Mouse (Mus musculus) skeletal muscle tissue, adult 2 months (tissue): ENCODE results near the gene Negr1.
"Not testable (repeated sequence)": the region's sequence is repeated elsewhere in the genome, so short reads cannot be mapped to it uniquely, and the experiment has no call there.

Source experiments
- DNase-seq: peaks from one replicate; pipeline ENCODE4 v3.0.0-alpha.2; 2012; ENCODE audit warnings: low read depth, low spot score

Negr1 gene

DNA sequence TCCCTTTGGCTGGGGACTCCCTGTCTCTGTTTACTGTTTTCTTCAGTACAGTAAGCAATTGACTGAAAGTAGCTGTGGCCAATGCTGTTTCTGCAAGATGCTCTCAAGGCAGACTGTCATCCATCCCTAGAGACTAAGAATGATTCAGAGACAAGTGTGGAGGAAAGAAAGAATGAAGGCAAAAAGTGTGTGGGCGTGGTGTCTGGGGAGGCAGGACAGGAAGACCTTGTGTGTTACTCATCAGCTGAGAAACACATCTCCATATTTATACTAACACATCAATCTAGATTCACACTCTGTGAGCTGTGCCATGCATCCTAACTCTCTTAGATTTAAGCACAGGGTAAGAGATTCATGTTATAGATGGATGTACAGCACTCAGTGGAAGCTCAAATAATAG is 431.2 kb downstream of the Negr1 start:
- DNase-seq: no peak

GRCm38 (mm10) chr3:156999177-156999808 is 437.7 kb downstream of the Negr1 start:
- DNase-seq: no peak

GRCm38 (mm10) chr3:157021632-157022031 is 460.0 kb downstream of the Negr1 start:
- no peak for DNase-seq

GRCm38 (mm10) chr3:157024580-157024979 is 463.0 kb downstream of the Negr1 start:
- DNase-seq: no peak

DNA sequence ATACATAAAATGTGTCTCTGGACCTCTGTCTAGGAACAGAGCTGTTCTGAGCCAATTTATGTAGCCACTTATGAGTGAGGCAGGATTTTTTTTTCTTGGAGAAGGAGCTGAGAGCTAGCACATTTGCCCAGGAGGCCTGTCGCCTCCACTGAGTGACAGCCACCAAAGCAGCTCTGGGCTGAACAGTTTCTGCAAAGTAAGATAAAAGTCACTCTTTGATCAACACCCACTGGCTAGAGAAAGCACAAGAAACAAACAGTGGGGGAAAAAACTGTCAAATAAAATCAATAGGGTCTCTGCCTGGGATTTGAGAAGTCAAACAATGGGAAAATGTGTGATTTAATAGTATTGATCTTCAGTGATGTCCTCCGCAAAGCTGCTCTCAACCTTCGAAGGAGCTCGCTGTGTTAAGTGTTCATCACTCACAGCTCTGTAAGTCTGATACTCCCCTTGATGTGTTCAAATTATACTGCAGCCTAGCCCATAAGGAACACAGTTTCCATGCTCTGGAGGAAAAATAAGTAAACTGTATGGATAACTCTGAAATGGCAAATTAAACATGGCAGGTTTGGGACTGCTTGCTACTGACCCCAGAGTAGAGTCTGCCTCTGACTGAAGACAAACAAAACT is 470.0 kb downstream of the Negr1 start:
- DNase-seq: no peak

- no peak for DNase-seq
Measured at GRCm38 (mm10) chr3:157036016-157036415, 474.4 kb downstream of the Negr1 start.

DNA sequence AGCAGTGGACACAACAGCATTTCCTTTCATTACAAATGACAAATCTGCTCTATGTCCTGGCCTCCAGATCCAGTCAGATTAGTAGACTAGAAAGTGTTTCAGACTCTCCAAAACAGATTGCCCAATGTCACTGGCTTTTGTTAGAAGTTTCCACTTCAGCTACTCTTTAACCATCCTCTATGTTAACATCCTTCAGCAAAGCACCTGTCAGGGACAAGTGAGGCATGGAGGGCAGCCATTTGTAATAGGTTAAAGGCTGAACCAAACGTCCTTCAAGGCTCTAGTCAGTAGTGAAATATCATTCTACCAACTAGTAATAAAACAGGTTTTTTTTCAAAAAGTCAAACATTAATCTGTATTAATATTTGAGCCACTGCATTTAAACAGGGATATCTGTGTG is 475.0 kb downstream of the Negr1 start:
- DNase-seq: no peak

DNA sequence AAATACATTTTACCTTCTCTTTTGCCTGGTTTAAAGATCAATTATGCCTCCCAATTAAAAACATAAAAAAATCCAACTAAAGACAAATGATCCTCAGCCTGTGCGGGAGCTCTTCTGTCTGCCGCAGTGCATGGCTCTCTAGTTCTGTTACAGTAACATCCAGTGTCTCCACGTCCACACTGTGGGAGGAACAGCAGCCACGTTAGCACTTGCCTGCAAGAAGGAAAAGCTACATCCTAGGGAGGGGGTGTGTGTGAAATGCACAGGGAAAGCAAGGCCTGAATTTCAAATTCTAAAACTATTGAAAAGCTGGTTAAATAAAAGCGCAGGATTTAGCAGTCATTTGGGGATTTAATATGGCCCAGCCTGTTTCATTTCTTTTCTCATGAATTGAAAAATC is 479.0 kb downstream of the Negr1 start:
- no peak for DNase-seq

DNA sequence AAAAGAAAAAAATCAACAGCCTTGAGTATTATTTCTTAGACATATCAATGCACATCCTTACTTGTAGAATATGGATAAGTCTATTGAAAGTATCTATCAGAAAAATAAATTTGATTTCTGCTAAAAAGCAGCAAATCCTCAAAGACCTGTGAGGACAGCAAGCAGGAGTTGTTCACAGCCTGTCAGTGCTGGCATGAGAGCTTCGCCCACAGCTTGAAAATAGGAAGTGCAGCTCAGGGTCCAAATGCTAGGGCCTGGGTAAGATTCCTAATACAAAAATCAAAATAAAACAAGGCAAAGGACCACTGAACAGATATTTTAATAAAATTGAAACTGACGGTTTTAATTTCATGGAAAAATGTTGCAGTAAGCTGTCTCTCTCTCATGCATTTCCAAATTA is 483.0 kb downstream of the Negr1 start:
- DNase-seq: no peak

DNA sequence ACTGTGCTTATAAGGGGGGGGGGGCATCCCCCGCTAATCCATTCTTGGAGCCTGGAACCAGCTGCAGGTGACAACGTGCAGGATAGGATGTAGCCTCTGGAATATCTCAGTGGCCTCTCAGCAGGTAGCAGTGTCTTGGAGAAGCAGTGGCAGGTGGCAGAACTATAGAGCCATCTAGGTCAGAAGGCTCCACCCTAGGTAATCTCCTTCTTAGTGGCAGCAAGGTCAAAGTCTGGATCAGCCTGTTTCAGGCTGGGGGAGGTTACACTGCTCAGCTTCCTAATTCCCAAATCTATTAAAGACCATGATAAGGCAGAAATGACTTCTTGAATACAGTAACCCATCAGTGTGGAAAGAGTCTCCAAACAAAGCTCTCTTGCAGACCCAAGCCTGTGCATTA is 502.8 kb downstream of the Negr1 start:
- not testable (repeated sequence) for DNase-seq

DNA sequence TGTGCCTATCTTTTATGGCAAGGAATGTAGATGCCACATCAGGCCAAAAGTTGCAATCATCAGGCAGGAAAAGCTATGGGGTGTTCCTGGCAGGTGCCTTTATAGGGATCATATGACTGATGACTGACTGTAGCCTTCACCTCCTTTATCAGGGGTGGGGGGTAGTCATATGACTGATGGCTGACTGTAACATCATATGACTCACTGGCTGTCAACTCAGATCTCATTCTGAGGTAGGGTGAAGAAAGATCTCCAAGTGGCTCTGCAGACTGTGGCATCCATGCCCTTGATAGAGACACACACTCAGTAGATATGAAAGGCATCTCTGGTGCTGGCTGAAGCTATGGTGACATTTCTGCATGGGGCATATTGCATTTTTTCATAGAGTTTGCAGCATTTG is 504.7 kb downstream of the Negr1 start:
- DNase-seq: no peak

- DNase-seq: no peak
Measured at GRCm38 (mm10) chr3:157079250-157079965, 517.8 kb downstream of the Negr1 start.

DNA sequence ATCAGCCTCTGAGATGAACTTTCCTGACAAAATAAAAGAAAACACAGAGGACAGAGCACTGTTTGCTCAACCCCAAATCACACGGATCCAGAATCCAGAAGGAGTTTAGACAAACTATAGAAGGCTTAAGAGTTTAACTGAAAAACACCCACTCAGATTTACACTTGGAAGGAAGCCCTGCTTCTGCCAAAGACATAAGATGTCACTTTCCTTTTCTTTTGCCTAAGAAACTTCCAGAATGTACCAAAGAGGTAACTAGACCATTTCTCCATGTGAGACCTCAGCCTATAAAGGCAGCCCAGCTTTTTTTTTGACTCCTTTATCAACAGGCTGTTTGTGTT is 518.3 kb downstream of the Negr1 start:
- no peak for DNase-seq

- no peak for DNase-seq
Measured at GRCm38 (mm10) chr3:157080585-157080984, 519.0 kb downstream of the Negr1 start.

- no peak for DNase-seq
Measured at GRCm38 (mm10) chr3:157082808-157083784, 521.5 kb downstream of the Negr1 start.

GRCm38 (mm10) chr3:157085180-157085579 is 523.6 kb downstream of the Negr1 start:
- DNase-seq: no peak

GRCm38 (mm10) chr3:157090051-157090450 is 528.5 kb downstream of the Negr1 start:
- no peak for DNase-seq

DNA sequence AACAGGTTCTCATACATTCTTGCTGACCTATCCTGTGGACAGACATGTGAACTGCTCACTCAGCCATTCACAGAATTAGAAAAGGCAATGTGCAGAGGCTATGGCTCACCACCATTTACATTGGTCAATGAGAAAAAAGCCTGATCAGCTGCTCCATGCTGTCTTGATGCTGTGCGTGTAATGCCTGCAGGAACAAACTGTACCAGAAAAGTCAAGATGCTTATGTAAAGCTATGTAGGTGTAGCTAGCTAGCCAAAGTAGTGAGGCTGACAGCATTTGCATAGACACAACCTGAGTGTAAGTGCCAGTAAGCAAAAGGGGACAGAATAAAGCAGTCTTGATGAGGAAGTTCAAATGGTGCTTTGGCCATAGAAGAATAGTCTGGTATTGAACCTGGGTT is 534.7 kb downstream of the Negr1 start:
- DNase-seq: no peak

DNA sequence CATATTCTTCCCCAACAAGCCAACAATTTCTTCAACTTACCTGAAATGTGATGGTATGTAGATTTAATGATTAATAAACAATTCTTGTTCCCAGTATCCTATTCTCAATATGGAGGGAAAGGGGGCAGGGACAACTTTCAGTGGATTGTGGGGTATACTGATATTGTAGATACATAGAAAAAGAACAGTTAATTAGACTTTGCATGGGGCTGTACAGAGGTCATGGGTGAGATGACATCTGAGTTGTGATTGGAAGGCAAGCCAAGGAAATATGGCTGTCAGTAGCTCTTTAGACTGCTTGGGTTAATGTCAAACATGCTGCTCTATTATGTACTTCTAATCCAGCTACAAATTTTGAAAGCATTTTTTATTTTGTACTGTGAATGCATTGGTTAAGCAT is 535.9 kb downstream of the Negr1 start:
- DNase-seq: no peak

DNA sequence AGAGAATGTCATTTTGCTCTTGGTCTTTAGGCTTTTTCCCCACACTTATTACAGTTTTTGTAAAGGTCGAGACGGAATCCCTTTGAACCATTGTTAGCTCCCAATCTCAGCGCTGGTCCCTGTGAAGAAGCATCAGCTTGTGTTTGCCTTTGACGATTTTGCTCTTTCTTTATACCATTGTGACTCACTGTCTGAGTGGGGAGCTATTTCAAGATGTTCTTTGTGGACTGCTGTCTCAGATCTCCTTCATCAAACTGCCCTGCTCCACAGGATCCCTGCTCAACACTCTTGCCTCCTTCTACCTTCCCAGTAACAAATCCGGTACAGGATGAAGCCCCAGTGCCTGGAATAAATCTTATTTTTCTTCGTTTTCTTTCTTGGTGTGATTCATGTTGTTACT is 536.8 kb downstream of the Negr1 start:
- DNase-seq: no peak

- no peak for DNase-seq
Measured at GRCm38 (mm10) chr3:157104866-157105579, 543.4 kb downstream of the Negr1 start.
